7 mouse cellular contexts compared by ENCODE assay signal in genomic region chr10:79779784-79780663, GRCm38 (mm10). TPM values are rescaled to one million over a fixed set of nuclear protein-coding genes. Genes with fewer than 3 reads are reported as not detected.
A peak's percentile ranks its signal among the peaks of the same experiment; 100 is the strongest.
DNase-seq lines count a peak whose midpoint lies in the region; ATAC-seq lines count a peak whose summit lies in the region.

No protein-coding gene starts in this region.

- peaks cover 39% of the 10 kb centered on the region for H3K27me3 ChIP-seq in embryonic facial prominence, embryonic 12.5 days
- H3K27me3 ChIP-seq in limb, embryonic 11.5 days (ENCODE audit: control insufficient read depth, insufficient read depth, low read length), result peaks cover 37% of the 10 kb centered on the region
- H3K27me3 ChIP-seq in midbrain, embryonic 14.5 days (ENCODE audit: control insufficient read depth, insufficient read depth, low read length), result peaks cover 37% of the 10 kb centered on the region; the same call in 1 of the 2 replicates

- H3K27ac ChIP-seq in embryonic facial prominence, embryonic 12.5 days, result 0 out of 2 replicates have a peak overlapping the region, but pooled peaks have one; percentile 17
- H3K27ac ChIP-seq in limb, embryonic 11.5 days (replicated peaks; ENCODE audit: low read depth, low read length), result no peak overlapping the region
- no peak overlapping the region for H3K27ac ChIP-seq in midbrain, embryonic 14.5 days (replicated peaks; ENCODE audit: low read depth, low read length)

- H3K36me3 ChIP-seq in embryonic facial prominence, embryonic 12.5 days, result no peaks in the 10 kb centered on the region
- no peaks in the 10 kb centered on the region for H3K36me3 ChIP-seq in limb, embryonic 11.5 days (ENCODE audit: control insufficient read depth, insufficient read depth, low read length)
- no peaks in the 10 kb centered on the region for H3K36me3 ChIP-seq in midbrain, embryonic 14.5 days (ENCODE audit: control insufficient read depth, insufficient read depth, low read length)

- peak overlapping the region; percentile 36 for H3K4me3 ChIP-seq in embryonic facial prominence, embryonic 12.5 days
- peak overlapping the region; percentile 29 for H3K4me3 ChIP-seq in limb, embryonic 11.5 days (ENCODE audit: low read depth, low read length)
- peak overlapping the region; percentile 40 for H3K4me3 ChIP-seq in midbrain, embryonic 14.5 days (replicated peaks; ENCODE audit: low read depth, low read length)

- H3K4me2 ChIP-seq in embryonic facial prominence, embryonic 12.5 days (replicated peaks), result peak overlapping the region; percentile 73
- peak overlapping the region; percentile 50 for H3K4me2 ChIP-seq in limb, embryonic 11.5 days (ENCODE audit: low read depth, severe bottlenecking)
- peak overlapping the region; percentile 70 for H3K4me2 ChIP-seq in midbrain, embryonic 14.5 days (ENCODE audit: low read length)

- peaks cover 24% of the 10 kb centered on the region for H3K4me1 ChIP-seq in embryonic facial prominence, embryonic 12.5 days
- peaks cover 10% of the 10 kb centered on the region for H3K4me1 ChIP-seq in limb, embryonic 11.5 days (ENCODE audit: control insufficient read depth, insufficient read depth, low read length)
- H3K4me1 ChIP-seq in midbrain, embryonic 14.5 days (ENCODE audit: control insufficient read depth, insufficient read depth, low read length), result peaks cover 7% of the 10 kb centered on the region; the same call in 1 of the 2 replicates

- ATAC-seq in embryonic facial prominence, embryonic 12.5 days (ENCODE audit: insufficient number of reproducible peaks, insufficient read depth, low FRiP score, low TSS enrichment), result peak; percentile 79
- ATAC-seq in limb, embryonic 11.5 days (ENCODE audit: insufficient number of reproducible peaks, low FRiP score, low TSS enrichment, low read depth), result peak; percentile 91
- peak; percentile 89 for ATAC-seq in midbrain, embryonic 14.5 days (ENCODE audit: low FRiP score, low TSS enrichment)

- 1% methylated on average over 45 of the region's 55 CpGs for WGBS in embryonic facial prominence, embryonic 12.5 days
- 3% methylated on average over 55 of the region's 55 CpGs for WGBS in limb, embryonic 11.5 days
- WGBS in midbrain, embryonic 14.5 days, result 2% methylated on average over 55 of the region's 55 CpGs

- peak; percentile 95 for DNase-seq in adrenal gland, postnatal 25 days
- peak; percentile 99 for DNase-seq in heart, adult 11 months
- peak; percentile 99 for DNase-seq in kidney, adult 18-20 months
- peak; percentile 97 for DNase-seq in limb, embryonic 11.5 days (ENCODE audit: low spot score)
- DNase-seq in midbrain, embryonic 14.5 days, result peak; percentile 94
- DNase-seq in spleen, adult 18-20 months, result peak; percentile 95 to 96

- no peaks in the 10 kb centered on the region for H3K9me3 ChIP-seq in embryonic facial prominence, embryonic 12.5 days
- no peaks in the 10 kb centered on the region for H3K9me3 ChIP-seq in limb, embryonic 11.5 days (ENCODE audit: control insufficient read depth, low read length)
- peaks cover 1% of the 10 kb centered on the region; the same call in 1 of the 2 replicates for H3K9me3 ChIP-seq in midbrain, embryonic 14.5 days (ENCODE audit: control insufficient read depth, low read length)

- H3K9ac ChIP-seq in embryonic facial prominence, embryonic 12.5 days, result 0 out of 2 replicates have a peak overlapping the region, but pooled peaks have one; percentile 19
- H3K9ac ChIP-seq in limb, embryonic 11.5 days (ENCODE audit: low read length), result no peak overlapping the region
- H3K9ac ChIP-seq in midbrain, embryonic 14.5 days (replicated peaks; ENCODE audit: low read length), result no peak overlapping the region

RNA-seq across cellular contexts. Expression of gene Fstl3, which starts 3.0 kb away (rescaled TPM):
- 8.5 and 10.6 TPM in 2 replicates for total RNA-seq in adrenal gland, postnatal 25 days (2021)
- 3.5 and 3.7 TPM in 2 replicates for polyA plus RNA-seq in embryonic facial prominence, embryonic 12.5 days (2016; fragmentation: Nextera tagmentation; extraction: Ambion mirVana)
- 1.8 and 1.9 TPM in 2 replicates for polyA plus RNA-seq in limb, embryonic 11.5 days (2014; fragmentation: Nextera tagmentation; extraction: Ambion mirVana)
- 0.80 and 1.5 TPM in 2 replicates for polyA plus RNA-seq in midbrain, embryonic 14.5 days (2014; fragmentation: Nextera tagmentation; extraction: Ambion mirVana)

RNA-seq across cellular contexts. Expression of gene Prss57, which starts 10.7 kb away (rescaled TPM):
- total RNA-seq in adrenal gland, postnatal 25 days (2021), result not detected in 2 replicates
- 0.06 TPM in 1 of 2 replicates, not detected in the other for polyA plus RNA-seq in embryonic facial prominence, embryonic 12.5 days (2016; fragmentation: Nextera tagmentation; extraction: Ambion mirVana)
- polyA plus RNA-seq in limb, embryonic 11.5 days (2014; fragmentation: Nextera tagmentation; extraction: Ambion mirVana), result not detected in 2 replicates
- polyA plus RNA-seq in midbrain, embryonic 14.5 days (2014; fragmentation: Nextera tagmentation; extraction: Ambion mirVana), result 0.30 TPM in 1 of 2 replicates, not detected in the other

RNA-seq across cellular contexts. Expression of gene Rnf126, which starts 13.3 kb away (rescaled TPM):
- 59.5 and 63.8 TPM in 2 replicates for total RNA-seq in adrenal gland, postnatal 25 days (2021)
- polyA plus RNA-seq in embryonic facial prominence, embryonic 12.5 days (2016; fragmentation: Nextera tagmentation; extraction: Ambion mirVana), result 109 and 111 TPM in 2 replicates
- 112 and 118 TPM in 2 replicates for polyA plus RNA-seq in limb, embryonic 11.5 days (2014; fragmentation: Nextera tagmentation; extraction: Ambion mirVana)
- polyA plus RNA-seq in midbrain, embryonic 14.5 days (2014; fragmentation: Nextera tagmentation; extraction: Ambion mirVana), result 92.8 and 94.6 TPM in 2 replicates

RNA-seq across cellular contexts. Expression of gene Palm, which starts 13.3 kb away (rescaled TPM):
- total RNA-seq in adrenal gland, postnatal 25 days (2021), result 57.1 and 99.3 TPM in 2 replicates
- polyA plus RNA-seq in embryonic facial prominence, embryonic 12.5 days (2016; fragmentation: Nextera tagmentation; extraction: Ambion mirVana), result 132 and 142 TPM in 2 replicates
- 108 and 109 TPM in 2 replicates for polyA plus RNA-seq in limb, embryonic 11.5 days (2014; fragmentation: Nextera tagmentation; extraction: Ambion mirVana)
- polyA plus RNA-seq in midbrain, embryonic 14.5 days (2014; fragmentation: Nextera tagmentation; extraction: Ambion mirVana), result 270 and 307 TPM in 2 replicates

RNA-seq across cellular contexts. Expression of gene Fgf22, which starts 25.1 kb away (rescaled TPM):
- not detected in 2 replicates for total RNA-seq in adrenal gland, postnatal 25 days (2021)
- polyA plus RNA-seq in embryonic facial prominence, embryonic 12.5 days (2016; fragmentation: Nextera tagmentation; extraction: Ambion mirVana), result 0.33 and 0.65 TPM in 2 replicates
- 0.17 and 0.33 TPM in 2 replicates for polyA plus RNA-seq in limb, embryonic 11.5 days (2014; fragmentation: Nextera tagmentation; extraction: Ambion mirVana)
- polyA plus RNA-seq in midbrain, embryonic 14.5 days (2014; fragmentation: Nextera tagmentation; extraction: Ambion mirVana), result 0.87 and 1.0 TPM in 2 replicates
